Mouse (Mus musculus) forebrain, embryonic 13.5 days (tissue): ENCODE data around the gene March6. TPM values are rescaled to one million over a fixed set of nuclear protein-coding genes. Genes with fewer than 3 reads are reported as not detected.

Experiments
- ATAC-seq: fragments of 200-750 bp; cut with Nextera tagmentation; 2 replicates; pipeline ENCODE4 v1.8.0; 2017
- H3K27ac ChIP-seq: fragments of 300-500 bp; sonication (generic); 2 replicates; pipeline ENCODE4 v1.5.1; 2015; ENCODE audit warnings: inconsistent platforms, mild to moderate bottlenecking, moderate library complexity
- H3K27me3 ChIP-seq: fragments of 300-500 bp; sonication (generic); 2 replicates; pipeline ENCODE4 v1.6.1; 2015; ENCODE audit warnings: mild to moderate bottlenecking, inconsistent platforms
- H3K36me3 ChIP-seq: fragments of 300-500 bp; sonication (generic); 2 replicates; pipeline ENCODE4 v1.6.1; 2015; ENCODE audit warnings: mild to moderate bottlenecking, inconsistent platforms; ENCODE audit not compliant: poor library complexity, severe bottlenecking
- H3K4me1 ChIP-seq: fragments of 300-500 bp; sonication (generic); 2 replicates; pipeline ENCODE4 v1.6.1; 2015; ENCODE audit warnings: inconsistent platforms
- H3K4me2 ChIP-seq: fragments of 300-500 bp; sonication (generic); 2 replicates; pipeline ENCODE4 v1.6.1; 2015; ENCODE audit warnings: inconsistent platforms, mild to moderate bottlenecking, moderate library complexity
- H3K4me3 ChIP-seq: fragments of 300-500 bp; sonication (generic); 2 replicates; pipeline ENCODE4 v1.5.1; 2015; ENCODE audit warnings: mild to moderate bottlenecking, inconsistent platforms
- H3K9ac ChIP-seq: fragments of 300-500 bp; sonication (generic); 2 replicates; pipeline ENCODE4 v1.6.1; 2015; ENCODE audit warnings: mild to moderate bottlenecking, inconsistent platforms
- H3K9me3 ChIP-seq: fragments of 300-500 bp; sonication (generic); replicated peaks from 2 replicates; pipeline ENCODE4 v1.6.1; 2016; ENCODE audit warnings: inconsistent platforms
- WGBS: fragments of 180-500 bp; shearing (Covaris S2); methylation state at CpG from one replicate; pipeline ENCODE4 v1.1.7; 2015; 5-methylcytosine and 5-hydroxymethylcytosine counted together
- polyA plus RNA-seq: library from polyadenylated mRNA; unstranded; fragments of >200 nt; fragmentation: Nextera tagmentation; extraction: Ambion mirVana; gene quantifications from 2 replicates; pipeline ENCODE4 v1.2.1, GENCODE M21; 2015

Gene March6
- polyA plus RNA-seq, 1 experiment from 2014 or later: 57.5 TPM

- 93% methylated on average over 4 of the region's 4 CpGs for WGBS
- Histone ChIP-seq H3K4me2 (no peak overlapping the region), H3K27ac (no peak overlapping the region), H3K9me3 (no peaks in the 10 kb centered on the region), H3K9ac (no peak overlapping the region), H3K4me3 (no peak overlapping the region), H3K27me3 (no peaks in the 10 kb centered on the region), H3K36me3 (peaks cover 31% of the 10 kb centered on the region), H3K4me1 (no peaks in the 10 kb centered on the region)
- ATAC-seq: no peak
Measured at GRCm38 (mm10) chr15:31502996-31503395, 27.9 kb downstream of the March6 start.

DNA sequence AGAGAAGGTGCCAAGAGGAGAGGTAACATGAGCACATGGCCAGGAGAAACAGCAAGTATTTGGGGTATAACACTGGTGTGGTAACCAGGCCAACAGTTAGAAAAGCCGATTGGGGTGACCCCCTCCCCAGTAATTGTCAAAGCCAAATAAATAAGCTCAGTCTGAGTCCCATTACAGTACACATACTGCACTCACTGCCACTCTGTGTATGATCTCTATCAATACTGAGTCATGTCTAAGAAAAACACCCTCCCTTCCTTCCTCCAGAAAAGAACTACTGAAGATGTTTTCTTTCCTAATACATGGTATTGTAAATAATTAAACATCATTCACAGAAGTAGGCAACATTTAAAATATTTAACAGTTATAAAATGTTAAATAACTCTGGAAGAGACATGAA, 28.5 kb downstream of the March6 start:
- Histone ChIP-seq H3K9ac (no peak overlapping the region), H3K4me3 (no peak overlapping the region), H3K4me1 (no peaks in the 10 kb centered on the region), H3K9me3 (no peaks in the 10 kb centered on the region), H3K27me3 (no peaks in the 10 kb centered on the region), H3K36me3 (peaks cover 38% of the 10 kb centered on the region), H3K4me2 (no peak overlapping the region), H3K27ac (no peak overlapping the region)
- no peak for ATAC-seq
- WGBS: 89% methylated on average over 1 of the region's 1 CpGs

GRCm38 (mm10) chr15:31494803-31495202, 36.0 kb downstream of the March6 start:
- Histone ChIP-seq H3K9ac (no peak overlapping the region), H3K4me3 (no peak overlapping the region), H3K9me3 (no peaks in the 10 kb centered on the region), H3K27ac (no peak overlapping the region), H3K4me2 (no peak overlapping the region), H3K4me1 (no peaks in the 10 kb centered on the region), H3K36me3 (peaks cover 66% of the 10 kb centered on the region), H3K27me3 (no peaks in the 10 kb centered on the region)
- ATAC-seq: no peak
- WGBS: 92% methylated on average over 9 of the region's 9 CpGs

GRCm38 (mm10) chr15:31494310-31494709, 36.5 kb downstream of the March6 start:
- peaks cover 68% of the 10 kb centered on the region for H3K36me3 ChIP-seq
- no peak for ATAC-seq
- no peak overlapping the region for H3K4me3 ChIP-seq
- H3K27me3 ChIP-seq: no peaks in the 10 kb centered on the region
- WGBS: 81% methylated on average over 3 of the region's 3 CpGs
- no peaks in the 10 kb centered on the region for H3K4me1 ChIP-seq
- no peaks in the 10 kb centered on the region for H3K9me3 ChIP-seq
- H3K9ac ChIP-seq: no peak overlapping the region
- H3K4me2 ChIP-seq: no peak overlapping the region
- H3K27ac ChIP-seq: no peak overlapping the region

GRCm38 (mm10) chr15:31487407-31487806, 43.4 kb downstream of the March6 start:
- H3K9ac ChIP-seq: no peak overlapping the region
- no peak overlapping the region; the same call in 1 of the 2 replicates for H3K27ac ChIP-seq
- H3K27me3 ChIP-seq: no peaks in the 10 kb centered on the region
- H3K4me3 ChIP-seq: no peak overlapping the region
- H3K4me1 ChIP-seq: no peaks in the 10 kb centered on the region
- WGBS: 8% methylated on average over 2 of the region's 2 CpGs
- H3K9me3 ChIP-seq: no peaks in the 10 kb centered on the region
- H3K4me2 ChIP-seq: no peak overlapping the region
- peaks cover 52% of the 10 kb centered on the region for H3K36me3 ChIP-seq
- no peak for ATAC-seq

DNA sequence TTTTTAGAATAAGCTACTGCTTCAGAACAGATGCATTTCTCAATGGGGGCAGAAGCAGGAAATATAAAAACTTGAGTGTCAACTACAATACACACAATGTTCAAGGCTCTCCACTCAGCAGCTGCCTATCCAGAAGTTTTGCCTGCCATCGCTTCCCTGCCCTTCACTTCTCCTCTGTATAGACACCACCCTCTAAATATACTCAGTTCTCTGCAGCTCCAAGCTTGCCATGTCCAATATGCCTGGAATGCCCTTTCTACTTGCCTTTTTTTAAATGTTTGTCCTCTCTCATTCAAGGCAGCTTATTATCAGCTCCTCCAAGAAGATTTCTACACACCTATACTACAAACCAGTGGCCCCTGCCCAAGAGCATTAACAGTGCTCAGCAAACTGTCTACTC, 54.2 kb downstream of the March6 start:
- H3K36me3 ChIP-seq: peaks cover 79% of the 10 kb centered on the region
- H3K4me2 ChIP-seq: no peak overlapping the region
- H3K9ac ChIP-seq: no peak overlapping the region
- no peaks in the 10 kb centered on the region for H3K4me1 ChIP-seq
- WGBS: 94% methylated on average over 1 of the region's 1 CpGs
- no peaks in the 10 kb centered on the region for H3K9me3 ChIP-seq
- no peaks in the 10 kb centered on the region for H3K27me3 ChIP-seq
- H3K4me3 ChIP-seq: no peak overlapping the region
- ATAC-seq: no peak
- no peak overlapping the region for H3K27ac ChIP-seq

- Histone ChIP-seq H3K4me2 (no peak overlapping the region), H3K27me3 (no peaks in the 10 kb centered on the region), H3K36me3 (peaks cover 68% of the 10 kb centered on the region), H3K27ac (no peak overlapping the region), H3K4me3 (no peak overlapping the region), H3K4me1 (no peaks in the 10 kb centered on the region), H3K9ac (no peak overlapping the region), H3K9me3 (no peaks in the 10 kb centered on the region)
- no peak for ATAC-seq
- WGBS: 75% methylated on average over 4 of the region's 4 CpGs
Measured at GRCm38 (mm10) chr15:31472645-31473574, 57.9 kb downstream of the March6 start.

DNA sequence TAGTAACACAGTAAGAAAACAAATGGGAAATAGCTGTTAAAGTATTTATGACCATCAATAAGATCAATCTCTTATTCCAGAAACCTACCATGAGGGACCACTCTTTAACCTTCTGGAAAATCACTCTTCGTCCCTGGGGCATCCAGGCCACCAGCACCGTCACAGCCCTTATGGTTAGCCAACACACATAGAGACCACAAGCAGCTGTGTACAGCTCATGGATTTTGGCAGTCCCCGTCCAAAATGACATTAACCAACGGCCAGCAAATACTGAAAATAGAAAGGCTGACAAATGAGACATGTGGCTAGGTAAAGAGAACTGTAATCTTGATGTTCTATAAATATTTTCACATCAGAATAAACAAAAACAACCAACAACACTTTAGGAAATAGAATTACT, 59.3 kb downstream of the March6 start:
- H3K27me3 ChIP-seq: no peaks in the 10 kb centered on the region
- H3K9me3 ChIP-seq: no peaks in the 10 kb centered on the region
- no peak overlapping the region for H3K27ac ChIP-seq
- ATAC-seq: no peak
- H3K4me1 ChIP-seq: no peaks in the 10 kb centered on the region
- no peak overlapping the region for H3K4me3 ChIP-seq
- no peak overlapping the region for H3K4me2 ChIP-seq
- peaks cover 70% of the 10 kb centered on the region for H3K36me3 ChIP-seq
- 97% methylated on average over 4 of the region's 4 CpGs for WGBS
- no peak overlapping the region for H3K9ac ChIP-seq

DNA sequence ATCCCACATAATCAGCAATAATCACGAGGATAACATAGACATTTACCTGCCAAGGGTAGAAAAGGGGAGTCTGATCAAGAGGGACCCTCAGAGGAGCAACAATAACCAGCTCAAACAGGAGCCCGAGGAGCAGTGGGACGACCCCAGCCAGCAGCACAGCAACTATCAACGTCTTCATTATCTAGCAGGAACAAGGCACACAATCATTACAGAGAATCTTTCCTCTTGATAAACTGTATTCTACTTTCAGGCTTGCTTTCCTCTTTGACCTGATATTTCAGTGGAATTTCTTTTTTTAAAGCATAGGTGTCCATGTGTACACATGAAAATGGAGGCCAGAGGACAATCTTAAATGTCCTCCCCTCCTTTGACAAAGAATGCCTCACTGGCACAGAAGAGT, 61.4 kb downstream of the March6 start:
- Histone ChIP-seq H3K27me3 (no peaks in the 10 kb centered on the region), H3K4me2 (no peak overlapping the region), H3K9me3 (no peaks in the 10 kb centered on the region), H3K27ac (no peak overlapping the region), H3K9ac (no peak overlapping the region), H3K4me1 (no peaks in the 10 kb centered on the region), H3K4me3 (no peak overlapping the region), H3K36me3 (peaks cover 75% of the 10 kb centered on the region)
- 90% methylated on average over 4 of the region's 4 CpGs for WGBS
- no peak for ATAC-seq

DNA sequence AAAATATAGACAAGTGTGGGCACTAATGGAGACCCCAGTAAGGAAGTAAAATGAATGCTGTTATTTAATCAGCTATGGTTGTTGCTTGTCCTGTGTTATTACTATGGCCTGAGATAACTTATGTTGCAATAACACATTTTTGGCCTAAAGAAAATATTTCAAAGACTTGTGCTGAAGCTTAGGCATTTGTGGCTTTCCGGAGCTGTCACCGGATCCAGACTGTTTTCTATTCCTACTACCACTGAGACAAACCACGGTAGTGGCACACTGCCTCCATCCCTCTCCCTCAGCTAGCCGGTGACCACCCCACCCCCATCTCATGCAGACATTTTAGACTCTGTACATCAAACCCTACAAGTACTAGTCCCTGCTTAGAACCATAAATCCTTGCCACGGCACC, 62.0 kb downstream of the March6 start:
- Histone ChIP-seq H3K4me1 (no peaks in the 10 kb centered on the region), H3K4me2 (no peak overlapping the region), H3K9ac (no peak overlapping the region), H3K36me3 (peaks cover 75% of the 10 kb centered on the region), H3K27ac (no peak overlapping the region), H3K27me3 (no peaks in the 10 kb centered on the region), H3K9me3 (no peaks in the 10 kb centered on the region), H3K4me3 (no peak overlapping the region)
- 95% methylated on average over 5 of the region's 5 CpGs for WGBS
- no peak for ATAC-seq

- Histone ChIP-seq H3K9ac (no peak overlapping the region), H3K4me2 (no peak overlapping the region), H3K27ac (no peak overlapping the region), H3K9me3 (no peaks in the 10 kb centered on the region), H3K27me3 (no peaks in the 10 kb centered on the region), H3K4me3 (no peak overlapping the region), H3K36me3 (peaks cover 86% of the 10 kb centered on the region), H3K4me1 (no peaks in the 10 kb centered on the region)
- 94% methylated on average over 1 of the region's 1 CpGs for WGBS
- no peak for ATAC-seq
Measured at GRCm38 (mm10) chr15:31466749-31467148, 64.1 kb downstream of the March6 start.

DNA sequence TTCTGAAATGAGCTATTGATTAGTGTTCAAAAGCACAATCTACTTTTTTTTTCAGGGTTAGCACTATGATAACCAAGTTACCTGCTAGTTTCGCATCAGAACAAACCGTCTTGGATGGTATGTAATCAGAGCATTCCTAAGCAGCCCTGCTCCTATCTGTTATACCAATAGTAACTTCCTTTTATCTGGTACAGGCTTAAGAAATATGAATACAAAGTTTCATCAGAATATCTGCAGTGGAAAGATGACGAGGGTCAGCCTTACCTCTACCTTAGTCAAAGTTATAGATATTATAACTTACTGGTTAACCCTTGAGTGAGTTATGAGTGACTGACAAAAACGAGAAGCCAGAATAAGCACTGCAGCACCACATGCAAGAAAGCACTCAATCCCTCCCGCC, 64.6 kb downstream of the March6 start:
- Histone ChIP-seq H3K9ac (no peak overlapping the region), H3K27ac (no peak overlapping the region), H3K4me3 (no peak overlapping the region), H3K4me1 (no peaks in the 10 kb centered on the region), H3K27me3 (no peaks in the 10 kb centered on the region), H3K9me3 (no peaks in the 10 kb centered on the region), H3K4me2 (no peak overlapping the region), H3K36me3 (peaks cover 87% of the 10 kb centered on the region)
- ATAC-seq: no peak
- WGBS: 86% methylated on average over 5 of the region's 5 CpGs

DNA sequence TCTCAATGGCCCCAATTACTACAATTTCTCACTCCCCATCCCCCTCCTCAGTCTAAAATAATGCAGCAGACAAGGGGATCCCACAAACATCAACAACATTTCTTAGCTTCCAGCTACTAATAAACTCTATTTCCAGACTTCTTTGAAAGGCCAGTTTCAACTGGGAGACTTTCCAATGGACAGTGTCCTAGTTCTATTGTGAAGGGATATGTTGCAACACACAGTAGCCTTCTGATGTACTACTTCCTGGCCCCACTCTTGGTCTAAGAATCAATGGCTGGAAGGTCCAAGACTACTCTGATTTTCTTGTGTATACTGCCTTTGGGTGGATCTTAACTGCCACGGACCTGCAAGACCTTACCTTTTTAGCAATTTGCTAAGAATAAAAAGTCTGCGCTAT, 65.0 kb downstream of the March6 start:
- Histone ChIP-seq H3K4me1 (no peaks in the 10 kb centered on the region), H3K4me3 (no peak overlapping the region), H3K4me2 (no peak overlapping the region), H3K27ac (no peak overlapping the region), H3K27me3 (no peaks in the 10 kb centered on the region), H3K36me3 (peaks cover 87% of the 10 kb centered on the region), H3K9ac (no peak overlapping the region), H3K9me3 (no peaks in the 10 kb centered on the region)
- ATAC-seq: no peak
- 98% methylated on average over 2 of the region's 2 CpGs for WGBS
